Mouse (Mus musculus): ENCODE measurements around the gene Dnm1l.
"Not testable (repeated sequence)": the region's sequence is repeated elsewhere in the genome, so short reads cannot be mapped to it uniquely, and the experiment has no call there.

DNA sequence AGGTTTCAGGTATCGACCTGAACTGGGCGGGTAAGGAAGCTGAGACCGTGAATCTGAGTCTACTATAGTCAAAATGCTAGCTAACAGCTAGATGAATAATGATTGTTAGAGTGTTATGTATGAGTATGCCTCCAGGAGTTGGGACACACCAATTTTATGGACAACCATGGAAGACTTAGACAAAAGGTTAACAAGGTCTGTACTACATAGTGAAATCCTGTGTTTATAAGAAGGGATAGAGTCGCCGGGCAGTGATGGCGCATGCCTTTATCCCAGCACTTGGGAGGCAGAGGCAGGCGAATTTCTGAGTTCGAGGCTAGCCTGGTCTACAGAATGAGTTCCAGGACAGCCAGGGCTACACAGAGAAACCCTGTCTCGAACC, 333 bp upstream of the Dnm1l start:
- TF ChIP-seq POLR2A (IDR thresholded peaks at IDR 0.05; ENCODE audit: borderline replicate concordance, control insufficient read depth, low read depth, low read length); CTCF (IDR thresholded peaks at IDR 0.05; ENCODE audit: control insufficient read depth, insufficient read depth, low read length): not testable (repeated sequence)
